Comparison of ENCODE assay signal across 21 mouse cellular contexts in genomic region chr17:56207963-56208530, GRCm38 (mm10). TPM values are rescaled to one million over a fixed set of nuclear protein-coding genes. Genes with fewer than 3 reads are reported as not detected.
A peak's percentile ranks its signal among the peaks of the same experiment; 100 is the strongest.
DNase-seq lines count a peak whose midpoint lies in the region; ATAC-seq and TF ChIP-seq lines count a peak whose summit lies in the region.
"Had no signal": no experiment of that assay in that cellular context is flagged by ENCODE, and none has a peak within 500 bp of the region (broad histone marks: within the 10 kb centered on the region; RNA-seq: fewer than 3 reads in every experiment).

No protein-coding gene starts in this region.

- peaks cover 34% of the 10 kb centered on the region for H3K36me3 ChIP-seq in limb, embryonic 11.5 days (ENCODE audit: control insufficient read depth, insufficient read depth, low read length)
- H3K36me3 ChIP-seq in limb, embryonic 10.5 days = peaks cover 96% of the 10 kb centered on the region
- peaks cover 53% of the 10 kb centered on the region for H3K36me3 ChIP-seq in lung, postnatal 0 days (ENCODE audit: insufficient read depth, low read length)

- H3K27ac ChIP-seq in limb, embryonic 11.5 days (replicated peaks; ENCODE audit: low read depth, low read length) = no peak overlapping the region
- H3K27ac ChIP-seq in limb, embryonic 10.5 days = no peak overlapping the region
- peak overlapping the region; percentile 92 for H3K27ac ChIP-seq in lung, postnatal 0 days (ENCODE audit: low read length)
- H3K27ac ChIP-seq: embryonic facial prominence, embryonic 12.5 days; embryonic facial prominence, embryonic 15.5 days; forebrain, embryonic 12.5 days; forebrain, embryonic 15.5 days; heart, adult 2 months; hindbrain, embryonic 12.5 days; hindbrain, embryonic 15.5 days; intestine, embryonic 15.5 days had no signal

- no peak for ATAC-seq in limb, embryonic 11.5 days (ENCODE audit: insufficient number of reproducible peaks, low FRiP score, low TSS enrichment, low read depth)
- ATAC-seq in lung, postnatal 0 days = no peak
- ATAC-seq: activated CD4-positive, CD25-positive, alpha-beta regulatory T cell, adult 4 months; forebrain, embryonic 15.5 days; intestine, embryonic 15.5 days had no signal

- no peaks in the 10 kb centered on the region for H3K4me1 ChIP-seq in limb, embryonic 11.5 days (ENCODE audit: control insufficient read depth, insufficient read depth, low read length)
- peaks cover 4% of the 10 kb centered on the region; the same call in 1 of the 2 replicates for H3K4me1 ChIP-seq in limb, embryonic 10.5 days
- H3K4me1 ChIP-seq in lung, postnatal 0 days (ENCODE audit: insufficient read depth, low read depth, low read length) = no peaks in the 10 kb centered on the region; the same call in 1 of the 2 replicates
- H3K4me1 ChIP-seq: embryonic facial prominence, embryonic 15.5 days; forebrain, embryonic 12.5 days; forebrain, embryonic 15.5 days; hindbrain, embryonic 12.5 days; hindbrain, embryonic 15.5 days; intestine, embryonic 15.5 days had no signal

- H3K9me3 ChIP-seq in limb, embryonic 11.5 days (ENCODE audit: control insufficient read depth, low read length) = no peaks in the 10 kb centered on the region
- H3K9me3 ChIP-seq in limb, embryonic 10.5 days (replicated peaks) = no peaks in the 10 kb centered on the region
- no peaks in the 10 kb centered on the region for H3K9me3 ChIP-seq in lung, postnatal 0 days (ENCODE audit: low read length)
- H3K9me3 ChIP-seq: embryonic facial prominence, embryonic 12.5 days; embryonic facial prominence, embryonic 15.5 days; forebrain, embryonic 12.5 days; forebrain, embryonic 15.5 days; hindbrain, embryonic 12.5 days; hindbrain, embryonic 15.5 days; intestine, embryonic 15.5 days had no signal

- no peak for TF ChIP-seq CTCF in lung, postnatal 0 days (IDR thresholded peaks at IDR 0.05)

- H3K27me3 ChIP-seq in limb, embryonic 11.5 days (ENCODE audit: control insufficient read depth, insufficient read depth, low read length) = no peaks in the 10 kb centered on the region
- no peaks in the 10 kb centered on the region for H3K27me3 ChIP-seq in limb, embryonic 10.5 days (ENCODE audit: low read depth, poor library complexity, severe bottlenecking)
- H3K27me3 ChIP-seq in lung, postnatal 0 days (replicated peaks; ENCODE audit: insufficient read depth, low read length) = no peaks in the 10 kb centered on the region
- H3K27me3 ChIP-seq: embryonic facial prominence, embryonic 12.5 days; embryonic facial prominence, embryonic 15.5 days; forebrain, embryonic 12.5 days; forebrain, embryonic 15.5 days; hindbrain, embryonic 12.5 days; hindbrain, embryonic 15.5 days; intestine, embryonic 15.5 days had no signal

- peak; percentile 43 for DNase-seq in adrenal gland, postnatal 10 days
- no peak for DNase-seq in adrenal gland, postnatal 25 days
- no peak for DNase-seq in limb, embryonic 11.5 days (ENCODE audit: low spot score)
- DNase-seq in limb, embryonic 10.5 days (ENCODE audit: low spot score) = no peak
- peak; percentile 39 for DNase-seq in lung, postnatal 0 days (ENCODE audit: low spot score)
- DNase-seq in lung, postnatal 10 days = no peak
- DNase-seq: cerebellum, adult 11 months; cerebellum, adult 2 months; cerebellum, adult 9-11 months; cerebellum, postnatal 25 days; gastrocnemius, postnatal 25 days; heart, adult 2 months had no signal

- 0 out of 2 replicates have a peak overlapping the region, but pooled peaks have one; percentile 2 for H3K9ac ChIP-seq in limb, embryonic 11.5 days (ENCODE audit: low read length)
- no peak overlapping the region for H3K9ac ChIP-seq in lung, postnatal 0 days (replicated peaks; ENCODE audit: low read depth)
- H3K9ac ChIP-seq: embryonic facial prominence, embryonic 12.5 days; embryonic facial prominence, embryonic 15.5 days; forebrain, embryonic 12.5 days; forebrain, embryonic 15.5 days; hindbrain, embryonic 12.5 days; hindbrain, embryonic 15.5 days; intestine, embryonic 15.5 days had no signal

- H3K4me2 ChIP-seq in limb, embryonic 11.5 days (ENCODE audit: low read depth, severe bottlenecking) = no peak overlapping the region
- no peak overlapping the region for H3K4me2 ChIP-seq in lung, postnatal 0 days (replicated peaks; ENCODE audit: low read depth, low read length)
- H3K4me2 ChIP-seq: embryonic facial prominence, embryonic 12.5 days; embryonic facial prominence, embryonic 15.5 days; forebrain, embryonic 12.5 days; forebrain, embryonic 15.5 days; heart, embryonic 11.5 days; hindbrain, embryonic 12.5 days; hindbrain, embryonic 15.5 days; intestine, embryonic 15.5 days had no signal

- H3K4me3 ChIP-seq in limb, embryonic 11.5 days (ENCODE audit: low read depth, low read length) = no peak overlapping the region
- H3K4me3 ChIP-seq in limb, embryonic 10.5 days = no peak overlapping the region
- H3K4me3 ChIP-seq in lung, postnatal 0 days (ENCODE audit: low read depth, low read length) = no peak overlapping the region
- H3K4me3 ChIP-seq: embryonic facial prominence, embryonic 12.5 days; embryonic facial prominence, embryonic 15.5 days; forebrain, embryonic 12.5 days; forebrain, embryonic 15.5 days; heart, adult 2 months; hindbrain, embryonic 12.5 days; hindbrain, embryonic 15.5 days; intestine, embryonic 15.5 days had no signal

- no peak; the same call in 1 of the 2 replicates for TF ChIP-seq EP300 in lung, postnatal 0 days (IDR thresholded peaks at IDR 0.05)

- WGBS in limb, embryonic 11.5 days = 94% methylated on average over 9 of the region's 9 CpGs
- 94% methylated on average over 9 of the region's 9 CpGs for WGBS in limb, embryonic 10.5 days
- WGBS in lung, postnatal 0 days = 85% methylated on average over 9 of the region's 9 CpGs

RNA-seq across cellular contexts. Expression of gene Dpp9, which starts 10.7 kb away (rescaled TPM):
- 10 to 100 TPM; 28.8 to 30.1 TPM for total RNA-seq in adrenal gland, postnatal 10 days (2021)
- total RNA-seq in adrenal gland, postnatal 25 days (2021) = 40.4 and 41.3 TPM in 2 replicates
- polyA plus RNA-seq in limb, embryonic 11.5 days (2014; fragmentation: Nextera tagmentation; extraction: Ambion mirVana) = 34.3 and 37.0 TPM in 2 replicates
- polyA plus RNA-seq in limb, embryonic 10.5 days (2016; fragmentation: Nextera tagmentation; extraction: Ambion mirVana) = 44.5 and 44.8 TPM in 2 replicates
- 25.7 and 30.3 TPM in 2 replicates for polyA plus RNA-seq in lung, postnatal 0 days (2015; fragmentation: Nextera tagmentation; extraction: Ambion mirVana)

RNA-seq across cellular contexts. Expression of gene Mydgf, which starts 24.3 kb away (rescaled TPM):
- total RNA-seq in adrenal gland, postnatal 10 days (2021) = 10 to 100 TPM; 55.6 to 61.9 TPM
- total RNA-seq in adrenal gland, postnatal 25 days (2021) = 60.4 TPM in 2 replicates
- 65.6 and 65.9 TPM in 2 replicates for polyA plus RNA-seq in limb, embryonic 11.5 days (2014; fragmentation: Nextera tagmentation; extraction: Ambion mirVana)
- polyA plus RNA-seq in limb, embryonic 10.5 days (2016; fragmentation: Nextera tagmentation; extraction: Ambion mirVana) = 78.0 and 80.7 TPM in 2 replicates
- 67.2 and 71.2 TPM in 2 replicates for polyA plus RNA-seq in lung, postnatal 0 days (2015; fragmentation: Nextera tagmentation; extraction: Ambion mirVana)

RNA-seq across cellular contexts. Expression of gene Tnfaip8l1, which starts 45.8 kb away (rescaled TPM):
- 10 to 100 TPM in 1 of 2 experiments, 1 to 10 TPM in 1; 9.5 to 11.0 TPM for total RNA-seq in adrenal gland, postnatal 10 days (2021)
- total RNA-seq in adrenal gland, postnatal 25 days (2021) = 6.2 and 7.7 TPM in 2 replicates
- polyA plus RNA-seq in limb, embryonic 11.5 days (2014; fragmentation: Nextera tagmentation; extraction: Ambion mirVana) = 8.2 and 9.2 TPM in 2 replicates
- 6.1 and 10.6 TPM in 2 replicates for polyA plus RNA-seq in limb, embryonic 10.5 days (2016; fragmentation: Nextera tagmentation; extraction: Ambion mirVana)
- polyA plus RNA-seq in lung, postnatal 0 days (2015; fragmentation: Nextera tagmentation; extraction: Ambion mirVana) = 4.7 and 5.6 TPM in 2 replicates

RNA-seq across cellular contexts. Expression of gene Fem1a, which starts 48.6 kb away (rescaled TPM):
- total RNA-seq in adrenal gland, postnatal 10 days (2021) = 10 to 100 TPM; 27.8 to 38.0 TPM
- 30.0 and 32.0 TPM in 2 replicates for total RNA-seq in adrenal gland, postnatal 25 days (2021)
- polyA plus RNA-seq in limb, embryonic 11.5 days (2014; fragmentation: Nextera tagmentation; extraction: Ambion mirVana) = 12.5 and 12.8 TPM in 2 replicates
- 12.2 and 14.6 TPM in 2 replicates for polyA plus RNA-seq in limb, embryonic 10.5 days (2016; fragmentation: Nextera tagmentation; extraction: Ambion mirVana)
- polyA plus RNA-seq in lung, postnatal 0 days (2015; fragmentation: Nextera tagmentation; extraction: Ambion mirVana) = 8.2 and 8.4 TPM in 2 replicates

Comparison
In these comparisons a context has a peak if more than half of its experiments do, and no peak if none do; other contexts are left out.
1. DNase-seq: peak in adrenal gland, postnatal 10 days (single experiment) and lung, postnatal 0 days (single experiment); none in adrenal gland, postnatal 25 days (single experiment), limb, embryonic 11.5 days (single experiment), limb, embryonic 10.5 days (single experiment) and lung, postnatal 10 days (single experiment).